Mouse (Mus musculus) liver, embryonic 15.5 days (tissue): ENCODE data around the gene Dusp3. TPM values are rescaled to one million over a fixed set of nuclear protein-coding genes. Genes with fewer than 3 reads are reported as not detected.

Source experiments
- ATAC-seq: fragments of 200-750 bp; cut with Nextera tagmentation; 2 replicates; pipeline ENCODE4 v1.8.0; 2017; ENCODE audit warnings: moderate number of reproducible peaks, mild to moderate bottlenecking, moderate library complexity; ENCODE audit not compliant: insufficient read depth
- H3K27ac ChIP-seq: fragments of 300-500 bp; sonication (generic); replicated peaks from 2 replicates; pipeline ENCODE4 v1.5.1; 2015; ENCODE audit warnings: mild to moderate bottlenecking, inconsistent platforms
- H3K27me3 ChIP-seq: fragments of 300-500 bp; sonication (generic); 2 replicates; pipeline ENCODE4 v1.6.1; 2015; ENCODE audit warnings: mild to moderate bottlenecking, inconsistent platforms
- H3K36me3 ChIP-seq: fragments of 300-500 bp; sonication (generic); replicated peaks from 2 replicates; pipeline ENCODE4 v1.6.1; 2015; ENCODE audit warnings: moderate library complexity, mild to moderate bottlenecking, inconsistent platforms
- H3K4me1 ChIP-seq: fragments of 300-500 bp; sonication (generic); replicated peaks from 2 replicates; pipeline ENCODE4 v1.6.1; 2015; ENCODE audit warnings: inconsistent platforms
- H3K4me2 ChIP-seq: fragments of 300-500 bp; sonication (generic); 2 replicates; pipeline ENCODE4 v1.6.1; 2015; ENCODE audit warnings: moderate library complexity, mild to moderate bottlenecking, inconsistent platforms
- H3K4me3 ChIP-seq: fragments of 300-500 bp; sonication (generic); replicated peaks from 2 replicates; pipeline ENCODE4 v1.5.1; 2015; ENCODE audit warnings: mild to moderate bottlenecking, inconsistent platforms
- H3K9ac ChIP-seq: fragments of 300-500 bp; sonication (generic); 2 replicates; pipeline ENCODE4 v1.6.1; 2015; ENCODE audit warnings: moderate library complexity, mild to moderate bottlenecking, inconsistent platforms
- H3K9me3 ChIP-seq: fragments of 300-500 bp; sonication (generic); replicated peaks from 2 replicates; pipeline ENCODE4 v1.6.1; 2016; ENCODE audit warnings: inconsistent platforms
- WGBS: fragments of 180-500 bp; shearing (Covaris S2); methylation state at CpG from one replicate; pipeline ENCODE4 v1.1.7; 2015; ENCODE audit warnings: mixed read lengths; ENCODE audit not compliant: insufficient replicate concordance; 5-methylcytosine and 5-hydroxymethylcytosine counted together
- polyA plus RNA-seq: library from polyadenylated mRNA; unstranded; fragments of >200 nt; fragmentation: Nextera tagmentation; extraction: Ambion mirVana; gene quantifications from 2 replicates; pipeline ENCODE4 v1.2.1, GENCODE M21; 2015

Gene Dusp3
- polyA plus RNA-seq, 1 experiment from 2014 or later, result 7.8 TPM

- H3K4me1 ChIP-seq, result peaks cover 7% of the 10 kb centered on the region; the same call in 1 of the 2 replicates
- no peak overlapping the region for H3K4me2 ChIP-seq
- H3K27ac ChIP-seq, result no peak overlapping the region
- ATAC-seq, result no peak
- no peaks in the 10 kb centered on the region for H3K9me3 ChIP-seq
- 9% methylated on average over 8 of the region's 8 CpGs for WGBS
- H3K9ac ChIP-seq, result no peak overlapping the region
- H3K27me3 ChIP-seq, result peaks cover 92% of the 10 kb centered on the region
- H3K36me3 ChIP-seq, result no peaks in the 10 kb centered on the region
- H3K4me3 ChIP-seq, result no peak overlapping the region
These were observed 22.2 kb downstream of the Dusp3 start for GRCm38 (mm10) chr11:101964647-101965046.

GRCm38 (mm10) chr11:101963473-101964291 lies 23.1 kb downstream of the Dusp3 start:
- no peaks in the 10 kb centered on the region for H3K9me3 ChIP-seq
- H3K36me3 ChIP-seq, result no peaks in the 10 kb centered on the region
- no peak overlapping the region for H3K9ac ChIP-seq
- H3K4me3 ChIP-seq, result peak overlapping the region; percentile 36
- peaks cover 93% of the 10 kb centered on the region for H3K27me3 ChIP-seq
- peaks cover 7% of the 10 kb centered on the region; the same call in 1 of the 2 replicates for H3K4me1 ChIP-seq
- H3K4me2 ChIP-seq, result peak overlapping the region; percentile 59
- under 1% methylated on average over 78 of the region's 78 CpGs for WGBS
- no peak for ATAC-seq
- no peak overlapping the region for H3K27ac ChIP-seq

GRCm38 (mm10) chr11:101963043-101963442 lies 23.8 kb downstream of the Dusp3 start:
- Histone ChIP-seq H3K4me3 (no peak overlapping the region), H3K9me3 (no peaks in the 10 kb centered on the region), H3K27ac (no peak overlapping the region), H3K9ac (no peak overlapping the region), H3K27me3 (peaks cover 93% of the 10 kb centered on the region), H3K4me2 (no peak overlapping the region), H3K36me3 (no peaks in the 10 kb centered on the region), H3K4me1 (peaks cover 7% of the 10 kb centered on the region; the same call in 1 of the 2 replicates)
- no peak for ATAC-seq
- 4% methylated on average over 11 of the region's 11 CpGs for WGBS

- H3K36me3 ChIP-seq, result no peaks in the 10 kb centered on the region
- peaks cover 70% of the 10 kb centered on the region for H3K27me3 ChIP-seq
These were observed 29.3 kb downstream of the Dusp3 start for GRCm38 (mm10) chr11:101957476-101957875.

GRCm38 (mm10) chr11:101953441-101953840 lies 33.4 kb downstream of the Dusp3 start:
- H3K27me3 ChIP-seq, result peaks cover 54% of the 10 kb centered on the region
- no peak overlapping the region for H3K9ac ChIP-seq
- no peaks in the 10 kb centered on the region for H3K36me3 ChIP-seq
- H3K4me3 ChIP-seq, result no peak overlapping the region
- no peak overlapping the region; the same call in 1 of the 2 replicates for H3K4me2 ChIP-seq
- 5% methylated on average over 4 of the region's 4 CpGs for WGBS
- no peak for ATAC-seq
- H3K4me1 ChIP-seq, result peaks cover 18% of the 10 kb centered on the region
- no peaks in the 10 kb centered on the region for H3K9me3 ChIP-seq
- no peak overlapping the region for H3K27ac ChIP-seq

More at GRCm38 (mm10) chr11:101957476-101957875, 29.3 kb downstream of the Dusp3 start:
- Histone ChIP-seq H3K4me3 (no peak overlapping the region), H3K9ac (no peak overlapping the region), H3K27ac (no peak overlapping the region), H3K9me3 (no peaks in the 10 kb centered on the region), H3K4me2 (no peak overlapping the region), H3K4me1 (peaks cover 13% of the 10 kb centered on the region)
- 41% methylated on average over 5 of the region's 5 CpGs for WGBS
- no peak for ATAC-seq

- Histone ChIP-seq H3K36me3 (no peaks in the 10 kb centered on the region), H3K4me1 (peaks cover 18% of the 10 kb centered on the region), H3K9me3 (no peaks in the 10 kb centered on the region), H3K4me2 (peak overlapping the region; percentile 29), H3K27ac (no peak overlapping the region), H3K4me3 (no peak overlapping the region), H3K27me3 (peaks cover 47% of the 10 kb centered on the region), H3K9ac (no peak overlapping the region)
- WGBS, result 6% methylated on average over 24 of the region's 24 CpGs
- peak; percentile 71 for ATAC-seq
These were observed 34.1 kb downstream of the Dusp3 start for GRCm38 (mm10) chr11:101952541-101953341.

DNA sequence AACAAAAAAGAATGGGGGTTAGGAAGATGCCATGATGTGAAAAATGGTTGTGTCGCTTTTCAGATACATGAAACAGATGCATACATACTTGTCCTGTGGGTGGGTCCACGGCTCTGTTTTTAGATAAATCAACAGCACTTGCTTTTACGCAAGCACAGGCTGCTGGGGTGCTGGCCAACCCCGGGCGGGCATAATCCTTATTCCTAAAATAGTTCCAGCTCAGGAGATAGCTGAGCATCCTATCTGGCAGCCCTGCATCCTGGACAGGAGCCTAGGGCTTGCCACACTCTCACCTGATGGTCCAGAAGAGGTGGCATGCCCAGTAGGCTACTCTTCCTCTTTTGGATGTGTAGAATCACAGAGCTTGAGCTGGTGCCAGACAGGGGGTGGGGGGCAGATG lies 36.8 kb downstream of the Dusp3 start:
- Histone ChIP-seq H3K4me1 (peaks cover 18% of the 10 kb centered on the region), H3K27ac (no peak overlapping the region), H3K9me3 (no peaks in the 10 kb centered on the region), H3K4me3 (no peak overlapping the region), H3K27me3 (peaks cover 40% of the 10 kb centered on the region), H3K9ac (no peak overlapping the region), H3K36me3 (no peaks in the 10 kb centered on the region), H3K4me2 (no peak overlapping the region)
- no peak for ATAC-seq
- WGBS, result 68% methylated on average over 5 of the region's 5 CpGs

GRCm38 (mm10) chr11:101946525-101946924 lies 40.3 kb downstream of the Dusp3 start:
- 39% methylated on average over 5 of the region's 5 CpGs for WGBS
- Histone ChIP-seq H3K9ac (no peak overlapping the region), H3K4me1 (no peaks in the 10 kb centered on the region), H3K4me2 (no peak overlapping the region), H3K9me3 (no peaks in the 10 kb centered on the region), H3K27me3 (peaks cover 12% of the 10 kb centered on the region; the same call in 1 of the 2 replicates), H3K4me3 (no peak overlapping the region), H3K27ac (no peak overlapping the region), H3K36me3 (no peaks in the 10 kb centered on the region)
- no peak for ATAC-seq

DNA sequence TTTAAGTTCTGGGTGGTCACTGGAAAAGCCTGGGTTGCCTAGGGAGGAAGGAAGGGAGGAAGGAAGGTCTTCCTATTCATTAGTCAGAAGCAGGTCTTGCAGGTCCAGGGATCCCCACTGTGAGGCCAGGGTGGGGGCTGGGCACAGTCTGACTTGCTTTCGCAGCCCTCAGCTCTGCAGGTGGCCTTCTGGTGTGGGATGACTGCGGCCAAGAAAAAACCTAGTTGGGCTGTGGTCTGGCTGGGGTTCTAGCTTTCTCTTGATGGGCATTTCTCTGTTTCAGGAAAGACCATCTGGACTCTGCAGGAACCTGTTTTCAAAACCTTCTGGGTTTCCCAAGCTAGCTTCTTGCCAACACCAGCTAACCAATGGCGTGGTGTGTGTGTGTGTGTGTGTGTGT lies 43.8 kb downstream of the Dusp3 start:
- Histone ChIP-seq H3K4me2 (no peak overlapping the region), H3K9ac (no peak overlapping the region), H3K9me3 (no peaks in the 10 kb centered on the region), H3K27ac (no peak overlapping the region), H3K36me3 (no peaks in the 10 kb centered on the region), H3K4me3 (no peak overlapping the region), H3K4me1 (no peaks in the 10 kb centered on the region), H3K27me3 (peaks cover 30% of the 10 kb centered on the region)
- no peak for ATAC-seq
- 23% methylated on average over 3 of the region's 3 CpGs for WGBS

GRCm38 (mm10) chr11:101937108-101937507 lies 49.7 kb downstream of the Dusp3 start:
- Histone ChIP-seq H3K36me3 (no peaks in the 10 kb centered on the region), H3K9me3 (no peaks in the 10 kb centered on the region), H3K4me3 (peak overlapping the region; percentile 36), H3K9ac (no peak overlapping the region), H3K4me2 (peak overlapping the region; percentile 61), H3K27ac (no peak overlapping the region), H3K27me3 (peaks cover 71% of the 10 kb centered on the region), H3K4me1 (no peaks in the 10 kb centered on the region; the same call in 1 of the 2 replicates)
- WGBS, result 1% methylated on average over 31 of the region's 32 CpGs
- no peak for ATAC-seq

DNA sequence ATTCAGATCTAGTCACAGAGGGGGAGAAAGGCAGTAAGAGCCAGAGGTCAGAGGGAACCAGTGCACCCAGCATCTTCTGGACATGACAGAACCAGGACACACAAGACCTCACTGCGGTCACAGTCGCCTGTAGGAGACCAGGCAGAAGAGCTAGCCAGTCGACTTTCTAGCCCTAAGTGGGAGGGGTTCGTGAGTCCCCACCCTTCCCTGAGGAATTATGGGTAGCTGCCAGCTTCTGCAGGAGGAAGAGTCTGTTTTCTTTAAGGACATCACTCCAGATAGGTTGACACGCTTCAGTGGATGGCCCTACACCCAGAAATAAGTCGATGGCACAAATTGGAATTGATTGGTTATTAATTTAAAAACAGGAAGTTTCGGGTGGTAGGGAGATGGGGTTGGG lies 50.4 kb downstream of the Dusp3 start:
- no peak overlapping the region for H3K4me3 ChIP-seq

More for the DNA sequence above, 50.4 kb downstream of the Dusp3 start:
- H3K4me2 ChIP-seq, result peak overlapping the region; percentile 61; the same call in 1 of the 2 replicates
- H3K36me3 ChIP-seq, result no peaks in the 10 kb centered on the region
- H3K27ac ChIP-seq, result no peak overlapping the region
- no peak for ATAC-seq
- H3K27me3 ChIP-seq, result peaks cover 70% of the 10 kb centered on the region
- H3K9ac ChIP-seq, result no peak overlapping the region
- H3K4me1 ChIP-seq, result no peaks in the 10 kb centered on the region; the same call in 1 of the 2 replicates
- H3K9me3 ChIP-seq, result no peaks in the 10 kb centered on the region
- 28% methylated on average over 7 of the region's 7 CpGs for WGBS
